Mouse (Mus musculus): ENCODE results near the gene 1700008P02Rik. TPM values are rescaled to one million over a fixed set of nuclear protein-coding genes. Genes with fewer than 3 reads are reported as not detected.
"Not testable (repeated sequence)": the region's sequence is repeated elsewhere in the genome, so short reads cannot be mapped to it uniquely, and the experiment has no call there.

1700008P02Rik gene
- not detected in 2 replicates for polyA plus RNA-seq (2011; ENCODE audit: insufficient read length, low read depth, missing spikeins)

DNA sequence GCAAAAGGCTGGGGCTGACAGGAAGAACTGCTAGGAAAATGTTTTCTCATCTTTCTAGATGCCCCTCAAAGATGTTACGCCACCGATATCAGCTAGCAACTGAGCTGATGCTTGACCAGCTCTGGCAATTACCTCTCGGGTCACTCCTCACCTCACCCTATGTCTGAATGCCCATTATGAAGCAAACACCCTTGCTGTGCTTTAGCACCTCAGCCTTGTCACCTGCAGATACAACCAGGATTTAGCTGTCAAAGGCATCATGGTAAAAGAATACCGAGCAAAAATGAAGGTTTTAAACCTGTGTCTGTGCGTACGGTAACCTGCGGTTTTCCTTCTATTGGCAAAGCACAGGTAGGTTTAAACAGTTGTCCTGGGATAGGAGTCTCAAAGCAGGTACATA lies at the start of gene 1700008P02Rik:
1700008P02Rik (minus strand) TSS at position 101 of the 400 bp plus-strand sequence.
- H3K27ac ChIP-seq (ENCODE audit: insufficient read depth, low read length) = no peak within 1 kb of the TSS

DNA sequence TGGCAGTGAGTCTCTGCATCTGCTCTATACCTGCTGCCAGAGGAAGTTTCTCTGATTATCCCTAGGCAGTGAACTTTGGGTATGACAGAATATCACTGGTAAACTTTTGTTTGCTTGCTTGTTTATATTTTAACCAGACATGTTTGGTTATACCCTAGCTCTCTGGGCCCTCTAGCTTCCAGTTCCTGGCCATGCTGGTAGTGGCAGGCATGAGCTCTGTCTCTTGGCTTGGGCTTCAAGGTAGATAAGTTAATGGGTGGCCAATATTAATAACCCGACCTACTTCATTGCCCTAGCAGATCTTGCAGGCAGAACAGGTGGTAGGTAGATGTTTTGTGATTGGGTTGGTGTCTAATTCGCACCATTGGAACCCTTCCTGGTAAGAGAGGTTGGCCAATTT lies 29.2 kb upstream of the 1700008P02Rik start:
- no peak overlapping the region for H3K27ac ChIP-seq (ENCODE audit: insufficient read depth, low read length)
- no peak for TF ChIP-seq POLR2A (IDR thresholded peaks at IDR 0.05; ENCODE audit: low read depth, low read length)
- no peaks in the 10 kb centered on the region for H3K4me1 ChIP-seq (ENCODE audit: control insufficient read depth, insufficient read depth, low read length)
- H3K4me3 ChIP-seq (ENCODE audit: insufficient read depth, low read length) = no peak overlapping the region

More for the DNA sequence above, at the start of gene 1700008P02Rik:
- Histone ChIP-seq H3K4me1 (ENCODE audit: control insufficient read depth, insufficient read depth, low read length) (no peaks in the 10 kb centered on the region), H3K4me3 (ENCODE audit: insufficient read depth, low read length) (no peak within 1 kb of the TSS)
- TF ChIP-seq POLR2A (IDR thresholded peaks at IDR 0.05; ENCODE audit: low read depth, low read length) = no peak

DNA sequence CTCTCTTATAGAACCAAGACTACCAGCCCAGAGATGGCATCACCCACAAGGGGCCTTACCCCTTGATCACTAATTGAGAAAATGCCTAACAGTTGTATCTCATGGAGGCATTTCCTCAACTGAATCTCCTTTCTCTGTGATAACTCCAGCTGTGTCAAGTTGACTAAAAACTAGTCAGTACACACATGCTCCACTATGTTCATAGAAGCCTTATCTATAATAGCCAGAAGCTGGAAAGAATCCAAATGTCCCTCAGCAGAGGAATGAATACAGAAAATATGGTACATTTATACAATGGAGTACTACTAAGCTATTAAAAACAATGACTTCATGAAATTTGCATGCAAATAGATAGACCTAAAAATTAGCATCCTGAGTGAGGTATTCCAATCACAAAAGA lies 17.9 kb upstream of the 1700008P02Rik start:
- H3K27ac ChIP-seq (ENCODE audit: insufficient read depth, low read length); H3K4me1 ChIP-seq (ENCODE audit: control insufficient read depth, insufficient read depth, low read length); H3K4me3 ChIP-seq (ENCODE audit: insufficient read depth, low read length): not testable (repeated sequence)

DNA sequence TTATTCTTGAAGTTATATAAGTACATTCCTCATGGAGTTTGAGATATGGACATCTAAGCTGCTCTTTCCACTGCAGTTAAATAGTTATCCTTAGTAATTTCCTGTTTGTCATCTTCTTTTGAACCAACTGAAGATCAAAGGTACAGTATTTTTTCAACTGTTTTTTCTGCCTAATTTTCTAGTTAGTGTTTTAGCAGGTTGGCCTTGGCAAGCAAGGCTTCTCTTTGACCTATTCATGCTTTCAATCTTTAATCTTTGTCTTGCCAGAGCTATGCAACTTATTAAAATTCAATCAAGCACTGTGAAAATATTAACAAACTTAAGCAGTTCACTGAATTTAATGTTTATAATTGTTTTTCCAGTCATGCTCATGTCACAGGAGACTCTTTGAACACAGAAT lies 14.0 kb upstream of the 1700008P02Rik start:
- Histone ChIP-seq H3K4me1 (ENCODE audit: control insufficient read depth, insufficient read depth, low read length) (no peaks in the 10 kb centered on the region), H3K4me3 (ENCODE audit: insufficient read depth, low read length) (no peak overlapping the region), H3K27ac (ENCODE audit: insufficient read depth, low read length) (no peak overlapping the region)
- TF ChIP-seq POLR2A (IDR thresholded peaks at IDR 0.05; ENCODE audit: low read depth, low read length) = no peak
- no peak for TF ChIP-seq CTCF (IDR thresholded peaks at IDR 0.05; ENCODE audit: borderline replicate concordance, insufficient read depth, low read length)

DNA sequence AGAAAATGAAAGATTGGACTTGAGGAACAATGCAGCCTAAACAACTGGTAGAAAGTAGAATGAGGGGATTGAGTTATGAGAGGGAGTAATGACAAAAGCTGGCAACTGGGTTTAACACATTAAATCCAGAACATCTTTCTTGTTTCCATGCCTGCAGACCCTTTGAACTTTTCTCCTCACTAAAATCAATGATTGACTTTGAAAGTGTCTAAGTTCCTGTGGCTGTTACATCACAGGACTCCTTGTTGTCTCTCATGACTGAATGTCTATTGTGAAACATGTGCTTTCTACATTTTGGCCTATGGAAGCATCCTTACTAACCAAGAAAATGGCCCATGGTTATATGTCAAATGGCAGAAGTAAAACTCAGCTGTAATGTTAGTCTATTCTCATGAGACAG lies 2.4 kb downstream of the 1700008P02Rik start:
- no peak for TF ChIP-seq POLR2A (IDR thresholded peaks at IDR 0.05; ENCODE audit: low read depth, low read length)
- TF ChIP-seq CTCF (IDR thresholded peaks at IDR 0.05; ENCODE audit: borderline replicate concordance, insufficient read depth, low read length) = no peak
- Histone ChIP-seq H3K27ac (ENCODE audit: insufficient read depth, low read length) (no peak overlapping the region), H3K4me1 (ENCODE audit: control insufficient read depth, insufficient read depth, low read length) (no peaks in the 10 kb centered on the region), H3K4me3 (ENCODE audit: insufficient read depth, low read length) (no peak overlapping the region)
